Mouse (Mus musculus): Measurements from ENCODE around the gene Emp3. TPM values are rescaled to one million over a fixed set of nuclear protein-coding genes. Genes with fewer than 3 reads are reported as not detected.
"Not testable (repeated sequence)": the region's sequence is repeated elsewhere in the genome, so short reads cannot be mapped to it uniquely, and the experiment has no call there.

Emp3 gene
- total RNA-seq, 2 experiments from 2014 or later: 1.5 to 2.3 TPM

DNA sequence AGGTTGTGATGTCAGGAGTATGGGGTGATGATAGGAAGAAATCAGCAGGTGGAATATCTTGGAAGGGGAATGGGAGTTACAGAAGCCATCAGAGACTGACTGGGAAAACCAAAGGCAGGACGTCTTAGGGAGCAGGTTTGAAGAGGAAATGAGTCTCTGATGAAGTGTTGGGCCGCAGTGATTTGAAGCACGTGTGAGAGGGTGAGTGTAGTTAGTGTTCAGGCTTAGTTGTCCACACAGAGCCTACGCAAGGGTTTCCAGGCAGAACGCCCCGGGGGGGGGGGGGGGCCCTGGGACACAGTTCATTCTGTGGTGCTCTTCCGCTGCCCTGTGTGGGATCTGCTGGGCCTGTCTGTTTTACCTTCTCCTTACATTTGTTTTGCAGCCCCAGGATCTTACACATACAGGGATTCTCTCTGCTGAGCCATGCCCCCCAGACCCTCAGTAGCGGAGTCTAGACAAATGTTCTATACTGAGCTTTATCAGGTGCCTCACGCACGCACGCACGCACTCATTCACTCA lies 18.7 kb downstream of the Emp3 start:
- no peak overlapping the region for H3K4me3 ChIP-seq
- no peak overlapping the region for H3K27ac ChIP-seq
- no peak for DNase-seq (ENCODE audit: low spot score in 2 of 2)
- TF ChIP-seq CTCF (conservative IDR thresholded peaks at IDR 0.05): no peak

GRCm38 (mm10) chr7:45901562-45901961 lies 19.6 kb downstream of the Emp3 start:
- TF ChIP-seq CTCF (conservative IDR thresholded peaks at IDR 0.05): no peak
- H3K27ac ChIP-seq: no peak overlapping the region
- DNase-seq (ENCODE audit: low spot score in 2 of 2): no peak

GRCm38 (mm10) chr7:45898125-45898524 lies 23.1 kb downstream of the Emp3 start:
- peak overlapping the region; percentile 86 for H3K4me3 ChIP-seq
- H3K27ac ChIP-seq: peak overlapping the region; percentile 96
- peak; percentile 70 for TF ChIP-seq CTCF (conservative IDR thresholded peaks at IDR 0.05)

More at GRCm38 (mm10) chr7:45901562-45901961, 19.6 kb downstream of the Emp3 start:
- H3K4me3 ChIP-seq: no peak overlapping the region

DNA sequence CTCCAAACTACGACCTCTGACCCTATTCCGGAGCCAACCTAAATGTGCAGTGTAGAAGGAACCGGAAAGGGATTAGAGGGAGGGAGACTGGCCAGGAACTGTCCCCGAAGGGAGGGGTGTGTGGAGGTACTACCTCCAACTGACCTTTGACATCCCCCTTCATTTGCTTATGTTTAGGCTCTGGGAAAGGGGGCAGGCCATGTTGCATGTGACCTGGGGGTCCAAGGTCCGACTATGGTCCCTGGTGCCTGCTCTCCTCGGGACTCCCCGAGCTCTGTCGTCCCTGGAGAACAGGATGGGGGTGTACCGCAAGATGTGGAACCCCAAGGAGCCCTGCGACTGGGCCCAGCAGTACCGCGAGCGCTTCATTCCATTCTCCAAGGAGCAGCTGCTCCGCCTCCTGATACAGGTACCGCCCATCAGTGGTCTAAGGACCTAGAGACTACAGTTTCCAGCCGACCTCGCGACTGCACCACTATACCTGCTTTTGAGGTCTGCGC lies 23.9 kb downstream of the Emp3 start:
- Histone ChIP-seq H3K27ac (peak overlapping the region; percentile 96), H3K4me3 (peak overlapping the region; percentile 86)
- no peak for TF ChIP-seq CTCF (conservative IDR thresholded peaks at IDR 0.05)
- DNase-seq (ENCODE audit: low spot score in 2 of 2): peak; percentile 24 to 33

More at GRCm38 (mm10) chr7:45898125-45898524, 23.1 kb downstream of the Emp3 start:
- DNase-seq (ENCODE audit: low spot score in 2 of 2): not testable (repeated sequence)

- no peak for TF ChIP-seq CTCF (conservative IDR thresholded peaks at IDR 0.05)
- Histone ChIP-seq H3K27ac (peak within 1 kb of the TSS; percentile 96), H3K4me3 (peak within 1 kb of the TSS; percentile 86)
- DNase-seq (ENCODE audit: low spot score in 2 of 2): peak; percentile 94 to 98
Measured at GRCm38 (mm10) chr7:45896517-45897257, 24.5 kb downstream of the Emp3 start, which contains the start of the genes Syngr4 and Tmem143. Syngr4 (minus strand) TSS chr7:45896714. Tmem143 (plus strand) TSS chr7:45896941.

DNA sequence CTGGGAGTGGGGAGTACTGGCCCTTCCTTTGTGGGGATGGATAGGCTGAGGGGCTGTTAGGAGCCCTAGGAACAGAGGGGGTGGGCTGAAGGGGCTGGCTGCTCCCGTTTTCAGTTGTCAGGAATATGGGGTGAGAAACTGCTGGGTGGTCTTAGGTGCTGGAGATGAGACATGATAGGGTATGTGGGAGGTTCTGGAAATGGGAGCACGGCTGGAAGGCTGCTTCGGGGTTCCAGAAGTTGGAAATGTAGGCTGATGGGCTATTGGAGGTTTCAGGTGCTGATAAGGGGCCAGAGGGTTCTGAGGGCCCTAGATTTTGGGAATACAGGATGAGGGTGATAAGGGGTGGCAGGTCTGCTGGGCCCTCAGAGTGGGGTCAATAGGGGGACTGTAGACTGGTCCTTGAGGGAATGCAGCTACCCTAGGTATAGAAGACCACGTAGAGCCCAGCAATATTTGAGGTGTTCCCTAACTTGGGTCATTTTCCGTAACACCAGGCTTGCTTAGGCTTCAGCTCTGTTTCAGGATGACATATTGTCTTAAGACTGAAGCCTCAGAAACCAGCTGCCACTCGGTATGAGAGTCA lies 25.2 kb downstream of the Emp3 start:
- TF ChIP-seq CTCF (conservative IDR thresholded peaks at IDR 0.05): no peak
- Histone ChIP-seq H3K27ac (no peak overlapping the region), H3K4me3 (no peak overlapping the region)
- no peak for DNase-seq (ENCODE audit: low spot score in 2 of 2)

- DNase-seq (ENCODE audit: low spot score in 2 of 2): no peak
Measured at GRCm38 (mm10) chr7:45892651-45893050, 28.6 kb downstream of the Emp3 start.

GRCm38 (mm10) chr7:45887246-45887645 lies 34.0 kb downstream of the Emp3 start:
- Histone ChIP-seq H3K27ac (no peak overlapping the region), H3K4me3 (no peak overlapping the region)
- DNase-seq (ENCODE audit: low spot score in 2 of 2): no peak
- no peak for TF ChIP-seq CTCF (conservative IDR thresholded peaks at IDR 0.05)

More at GRCm38 (mm10) chr7:45892651-45893050, 28.6 kb downstream of the Emp3 start:
- no peak overlapping the region for H3K4me3 ChIP-seq
- no peak overlapping the region for H3K27ac ChIP-seq
- TF ChIP-seq CTCF (conservative IDR thresholded peaks at IDR 0.05): no peak

- H3K27ac ChIP-seq: no peak overlapping the region
- no peak for DNase-seq (ENCODE audit: low spot score in 2 of 2)
- TF ChIP-seq CTCF (conservative IDR thresholded peaks at IDR 0.05): no peak
- no peak overlapping the region for H3K4me3 ChIP-seq
Measured at GRCm38 (mm10) chr7:45881011-45881410, 40.2 kb downstream of the Emp3 start.

GRCm38 (mm10) chr7:45880531-45880930 lies 40.7 kb downstream of the Emp3 start:
- no peak overlapping the region for H3K27ac ChIP-seq
- TF ChIP-seq CTCF (conservative IDR thresholded peaks at IDR 0.05): no peak
- no peak for DNase-seq (ENCODE audit: low spot score in 2 of 2)
- H3K4me3 ChIP-seq: no peak overlapping the region

DNA sequence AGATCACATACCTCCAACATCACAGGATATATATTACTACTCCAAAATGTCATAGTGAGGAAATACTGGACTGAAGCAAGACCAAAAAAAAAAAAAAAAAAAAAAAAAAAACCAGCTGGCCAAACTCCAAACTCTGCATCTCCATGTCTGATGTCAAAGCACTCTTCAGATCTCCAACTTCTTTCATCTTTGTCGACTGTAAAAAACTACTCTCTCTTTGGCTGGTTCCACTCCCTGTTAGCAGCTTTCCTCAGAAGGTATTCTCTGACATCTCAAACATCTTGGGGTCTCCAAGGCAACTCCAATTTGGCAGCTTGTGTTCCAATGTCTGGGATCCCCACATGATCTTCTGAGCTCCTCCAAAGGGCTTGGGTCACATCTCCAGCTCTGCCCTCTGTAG lies 42.9 kb downstream of the Emp3 start, which contains the start of gene Grin2d:
Grin2d (minus strand) TSS at position 101 of the 400 bp plus-strand sequence.
- not testable (repeated sequence) for DNase-seq (ENCODE audit: low spot score in 2 of 2); H3K4me3 ChIP-seq

DNA sequence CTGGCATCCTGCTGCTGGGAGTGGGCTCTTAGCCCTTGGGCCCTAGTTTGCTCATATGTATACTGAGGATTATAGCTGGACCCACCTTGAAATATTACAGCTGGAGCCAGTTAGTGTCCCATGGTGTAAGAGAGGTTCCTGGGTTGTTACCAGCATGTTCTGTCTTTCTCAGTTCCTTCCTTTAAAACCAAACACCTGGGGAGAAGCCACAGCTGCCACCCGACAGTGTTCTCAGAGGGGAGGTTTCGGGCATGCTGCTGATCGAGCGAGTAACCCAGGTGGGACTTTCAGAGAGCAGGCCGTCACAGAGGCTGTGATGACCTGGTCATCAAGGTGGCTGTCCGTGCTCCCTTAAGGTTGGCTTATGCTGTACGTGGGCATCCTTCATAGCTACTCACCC lies 44.3 kb downstream of the Emp3 start:
- Histone ChIP-seq H3K4me3 (no peak overlapping the region), H3K27ac (no peak overlapping the region)
- no peak for TF ChIP-seq CTCF (conservative IDR thresholded peaks at IDR 0.05)
- no peak for DNase-seq (ENCODE audit: low spot score in 2 of 2)

More for the DNA sequence above, 42.9 kb downstream of the Emp3 start, which contains the start of gene Grin2d:
- not testable (repeated sequence) for H3K27ac ChIP-seq
